Mouse (Mus musculus) CD4-positive helper T cell, adult 2 months (primary cell): ENCODE measurements at regions not wholly inside any gene's neighbourhood (a gene's known extent, or its start where the extent isn't known, plus 50 kb on each side); places are given as distances from the start of the nearest gene placed in this dataset.

ENCODE experiments used
- DNase-seq: peaks from one replicate; pipeline ENCODE4 v3.0.0-alpha.2; 2012; ENCODE audit warnings: low read depth, missing footprints, low spot score

DNA sequence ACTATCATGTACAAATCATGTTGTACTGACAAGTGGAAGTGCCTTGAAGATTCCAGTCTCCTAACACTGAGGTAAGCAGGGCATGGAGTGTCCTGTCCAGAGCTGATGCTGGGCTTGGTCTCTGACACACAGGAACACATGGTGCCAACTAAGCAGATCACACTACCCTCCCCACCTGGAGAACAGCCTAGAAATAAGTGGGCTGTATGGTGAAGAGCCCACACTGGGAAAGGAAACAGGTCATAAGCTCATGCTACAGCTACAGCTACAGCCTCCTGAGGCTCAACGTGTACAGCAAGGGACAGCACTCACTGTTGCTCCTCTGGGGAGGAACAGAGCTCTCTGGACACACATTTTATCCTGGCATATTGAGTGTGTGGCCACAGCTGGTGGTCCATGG is 89.8 kb upstream of the Atp1a1 start:
- DNase-seq, result no peak

DNA sequence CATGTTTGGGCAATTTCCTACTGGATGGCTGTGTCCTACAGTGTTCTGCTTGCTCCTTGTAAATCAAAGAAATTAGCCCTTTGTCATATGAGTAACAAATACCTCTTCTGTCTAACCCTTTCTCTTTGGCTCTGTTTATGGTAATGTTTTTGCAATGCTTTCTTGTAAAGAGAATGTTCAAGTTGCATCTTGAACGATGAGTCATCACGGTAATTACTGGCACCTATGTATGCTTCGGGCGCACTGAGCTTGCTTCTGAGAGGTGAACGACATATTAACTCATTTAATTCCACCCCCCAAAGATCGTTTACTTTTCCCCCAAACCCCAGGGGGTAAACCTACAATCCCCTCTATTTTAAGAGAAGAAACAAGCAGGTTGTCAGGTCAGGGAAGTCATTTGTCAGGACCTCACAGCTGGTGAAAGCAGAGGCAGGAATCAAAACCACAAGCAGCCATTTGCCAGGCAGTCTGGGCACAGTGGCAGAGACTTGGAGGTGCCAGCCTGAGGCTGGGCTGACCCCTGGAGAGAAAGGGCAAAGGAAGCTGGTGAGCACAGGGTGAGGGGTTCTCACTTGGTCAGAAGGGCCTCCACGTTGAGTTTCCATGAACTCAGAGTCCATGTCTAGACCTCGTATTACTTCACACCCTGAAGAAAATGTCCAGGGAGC is 87.6 kb upstream of the Atp1a1 start:
- DNase-seq, result no peak

DNA sequence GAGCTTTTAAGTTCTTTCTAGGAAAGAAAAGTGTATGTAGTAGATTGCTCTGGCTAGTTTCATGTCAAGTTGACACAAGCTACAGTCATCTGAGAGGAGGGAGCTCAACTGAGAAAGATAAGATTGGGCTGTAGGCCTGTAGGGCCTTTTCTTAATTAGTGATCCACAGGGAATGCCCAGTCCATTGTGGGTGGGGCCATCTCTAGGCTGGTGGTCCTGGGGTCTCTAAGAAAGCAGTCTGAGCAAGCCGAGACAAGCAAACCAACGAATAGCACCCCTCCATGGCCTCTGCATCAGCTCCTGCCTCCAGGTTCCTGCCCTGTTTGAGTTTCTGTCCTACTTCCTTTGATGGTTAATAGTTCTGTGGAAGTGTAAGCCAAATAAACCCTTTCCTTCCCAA is 86.3 kb upstream of the Atp1a1 start:
- no peak for DNase-seq

DNA sequence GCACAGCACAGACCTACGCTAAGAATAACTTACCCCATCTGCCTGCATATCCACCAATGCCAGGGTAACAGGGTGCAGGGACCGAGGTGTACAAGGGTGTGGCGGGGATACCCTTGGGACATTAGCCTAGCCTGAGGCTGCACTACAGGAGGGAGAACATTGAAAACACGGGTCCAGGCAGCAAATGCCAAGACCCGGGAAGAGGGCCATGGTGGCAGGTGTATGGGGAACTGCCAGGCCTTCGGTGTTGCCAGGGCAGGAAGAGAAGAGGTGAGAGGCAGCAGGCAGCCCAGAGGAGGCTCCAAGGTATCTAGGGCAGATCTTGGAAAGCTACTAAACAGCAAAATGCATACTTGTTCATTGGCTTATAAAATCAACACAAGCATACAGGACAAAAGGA is 85.7 kb upstream of the Atp1a1 start:
- DNase-seq, result no peak

DNA sequence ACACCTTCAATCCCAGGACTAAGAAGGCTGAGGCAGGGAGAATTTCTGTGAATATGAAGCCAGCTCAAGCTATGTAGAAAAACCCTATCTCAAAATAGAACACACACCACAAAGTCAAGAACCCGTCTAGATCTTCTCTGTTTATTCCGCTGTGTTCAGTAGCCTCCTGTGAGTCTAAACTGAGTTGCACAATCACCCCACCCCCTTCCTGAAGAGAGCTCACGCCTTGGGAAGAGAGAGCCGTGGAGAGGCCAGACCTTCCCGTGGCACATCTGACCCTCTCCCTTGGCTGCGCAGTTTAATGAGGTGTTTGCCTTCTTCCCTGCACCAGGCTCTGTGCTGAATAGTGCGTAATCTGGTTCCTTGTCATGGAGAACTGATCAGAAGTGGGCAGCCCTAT is 80.7 kb upstream of the Atp1a1 start:
- DNase-seq, result no peak

DNA sequence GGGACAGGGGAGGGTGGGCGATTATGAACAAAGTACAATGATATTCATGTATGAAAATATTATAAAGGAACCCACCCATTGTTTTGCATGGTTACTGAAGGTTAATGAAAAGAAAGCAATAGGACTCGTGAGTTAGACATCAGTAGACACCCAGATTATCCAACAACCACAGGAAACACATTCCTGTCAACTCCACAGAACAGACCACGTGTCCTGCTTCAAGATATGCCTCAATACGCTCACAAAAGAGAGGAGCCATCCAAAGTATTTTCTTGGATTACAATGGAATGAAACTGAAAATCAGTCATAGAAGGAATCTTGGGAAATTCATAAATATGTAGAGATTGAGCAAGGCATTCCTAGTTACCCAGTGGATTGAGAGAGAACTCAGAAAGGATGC is 68.5 kb upstream of the Atp1a1 start:
- no peak for DNase-seq

DNA sequence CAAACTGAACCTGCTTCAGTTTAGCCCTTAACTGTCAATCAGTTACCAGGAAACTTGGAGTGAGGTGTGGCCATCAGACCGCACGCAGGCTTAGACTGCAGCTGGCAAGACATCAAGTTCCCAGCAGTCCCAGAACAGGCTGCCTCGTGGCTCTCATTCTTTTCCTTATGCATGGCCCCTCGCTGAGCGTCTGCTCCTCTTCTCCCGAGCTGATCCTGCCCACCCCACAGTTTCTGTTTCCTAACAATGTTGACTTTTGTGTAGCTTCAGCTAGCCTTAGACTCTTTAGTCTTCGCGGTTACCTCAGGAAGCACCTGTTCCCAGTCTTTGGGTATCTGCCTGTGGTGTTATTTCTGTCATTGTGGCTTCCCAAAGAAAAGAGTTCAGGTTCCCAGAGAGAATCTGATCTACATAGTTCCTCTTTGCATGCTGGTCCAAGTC is 66.1 kb upstream of the Atp1a1 start:
- no peak for DNase-seq

DNA sequence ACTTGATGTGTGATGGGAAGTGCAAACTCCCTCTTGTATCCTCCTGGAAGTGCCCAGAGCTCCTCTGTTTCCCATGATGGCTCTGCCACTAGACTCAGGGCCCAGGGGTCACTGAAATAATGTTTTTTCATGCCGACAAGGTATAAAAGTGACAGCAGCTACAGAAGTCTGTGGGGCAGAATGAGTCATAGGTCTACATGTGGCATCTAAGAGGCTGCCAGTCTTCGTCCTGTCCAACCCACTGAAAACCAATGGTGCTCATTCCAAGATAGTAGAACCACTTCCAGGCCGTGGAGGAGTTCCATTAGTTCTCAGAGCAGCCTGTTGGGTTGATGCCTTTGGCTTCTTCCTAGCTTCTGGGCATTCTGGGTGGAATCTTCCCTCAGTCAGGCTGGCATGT is 65.3 kb upstream of the Atp1a1 start:
- DNase-seq, result no peak

DNA sequence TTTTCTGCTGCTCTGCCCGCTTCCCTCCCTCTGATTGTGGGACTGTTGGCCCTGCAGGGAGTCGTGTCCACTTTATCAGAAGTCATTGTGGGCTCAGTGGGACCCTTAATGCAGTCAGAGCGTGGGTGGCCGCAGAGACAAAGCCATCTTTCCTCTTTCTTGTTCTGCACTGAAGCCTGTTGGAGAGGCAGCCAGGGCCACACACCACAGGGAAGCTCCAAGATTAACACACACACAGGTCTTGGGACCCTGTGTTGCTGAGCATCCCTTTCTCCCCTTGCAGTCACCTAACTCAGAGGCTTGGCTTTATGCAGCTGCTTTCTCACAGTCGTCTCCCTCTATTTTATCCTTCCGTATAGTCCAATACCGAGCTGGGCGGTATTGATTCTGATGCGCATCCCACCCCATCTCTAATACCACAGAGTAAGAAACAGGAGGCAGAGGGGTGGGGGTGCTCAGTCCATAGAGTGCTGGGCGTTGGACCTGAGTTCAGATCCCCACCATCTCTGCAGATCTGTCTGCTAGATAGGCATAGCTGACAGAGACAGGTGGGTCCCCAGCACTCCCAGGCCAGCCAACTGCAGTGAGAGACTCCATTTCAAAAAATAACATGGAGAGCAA is 63.4 kb upstream of the Atp1a1 start:
- no peak for DNase-seq

DNA sequence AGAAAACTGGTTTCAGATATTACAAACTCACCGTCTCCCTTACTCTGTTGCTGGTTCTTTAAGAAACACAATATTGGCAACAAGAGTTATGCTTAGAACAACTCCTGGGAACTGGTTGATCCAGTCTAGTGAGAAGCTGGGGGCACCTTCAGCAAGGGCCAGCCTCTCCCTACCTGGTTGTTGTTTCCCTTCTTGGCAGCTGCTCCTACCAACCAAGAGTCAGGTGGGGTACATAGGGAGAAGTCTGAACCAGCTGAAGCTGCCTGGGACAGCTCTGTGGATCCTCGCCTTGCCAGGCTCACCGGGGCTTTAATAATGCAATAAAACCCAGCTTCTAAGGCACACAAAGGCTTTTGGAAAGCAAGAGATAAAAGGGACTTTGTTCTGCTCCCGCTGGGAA is 62.7 kb upstream of the Atp1a1 start:
- DNase-seq, result no peak

DNA sequence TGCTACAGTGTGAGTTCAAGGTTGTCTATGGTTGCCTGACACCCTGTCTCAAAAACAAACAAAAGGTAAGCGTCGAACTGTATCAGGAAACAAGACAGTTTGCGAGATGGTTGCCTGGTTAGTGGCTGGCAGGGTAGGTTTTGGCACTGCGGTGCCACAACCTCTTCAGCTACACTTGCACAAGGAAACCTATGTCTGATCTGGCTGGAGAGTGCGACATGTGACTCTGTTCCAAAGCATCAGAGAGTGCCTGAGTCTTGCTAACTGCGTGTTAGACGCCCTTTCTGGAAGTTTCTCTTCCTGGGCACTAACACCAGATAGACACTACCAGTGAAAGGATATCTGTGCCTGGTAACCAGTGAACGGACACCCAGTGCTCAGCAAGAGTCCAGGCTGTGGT is 62.1 kb upstream of the Atp1a1 start:
- no peak for DNase-seq

DNA sequence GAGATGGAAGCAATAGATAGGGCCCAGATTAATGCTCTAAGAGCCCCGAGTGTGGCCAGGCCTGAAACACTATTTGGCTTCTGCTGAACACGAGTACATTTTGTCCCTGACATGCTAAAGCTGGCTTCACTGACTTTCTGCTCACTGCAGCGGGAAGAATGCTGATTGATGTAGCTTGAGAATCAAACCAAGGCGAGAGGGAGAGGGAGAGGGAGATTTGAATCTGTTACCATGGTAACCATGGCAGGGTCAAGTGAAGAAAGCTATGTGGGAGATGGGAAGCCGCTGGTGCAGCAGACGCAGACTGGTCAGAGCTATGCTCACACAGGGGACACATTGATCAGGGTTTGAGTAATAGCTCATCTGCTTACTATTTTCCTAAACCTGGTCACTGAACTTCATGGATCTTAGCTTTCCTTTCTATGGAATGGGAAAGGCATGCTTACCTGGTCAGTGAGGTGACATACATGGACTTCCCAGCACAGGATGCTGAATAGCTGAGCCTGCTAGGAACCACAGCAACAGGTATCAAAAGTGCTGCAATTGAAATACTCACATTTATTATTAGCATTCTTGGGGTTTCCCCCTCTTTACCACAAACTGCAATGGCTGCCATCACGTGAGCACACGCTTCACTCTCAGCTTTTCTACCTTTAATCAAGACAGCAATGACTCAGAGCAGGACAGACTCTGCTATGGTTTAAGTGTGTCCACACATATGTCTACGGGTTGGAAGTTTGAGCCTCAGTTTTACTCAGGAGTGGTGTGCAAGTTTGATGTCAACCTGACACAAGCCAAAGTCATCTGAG is 56.9 kb upstream of the Atp1a1 start:
- peak; percentile 13 for DNase-seq

DNA sequence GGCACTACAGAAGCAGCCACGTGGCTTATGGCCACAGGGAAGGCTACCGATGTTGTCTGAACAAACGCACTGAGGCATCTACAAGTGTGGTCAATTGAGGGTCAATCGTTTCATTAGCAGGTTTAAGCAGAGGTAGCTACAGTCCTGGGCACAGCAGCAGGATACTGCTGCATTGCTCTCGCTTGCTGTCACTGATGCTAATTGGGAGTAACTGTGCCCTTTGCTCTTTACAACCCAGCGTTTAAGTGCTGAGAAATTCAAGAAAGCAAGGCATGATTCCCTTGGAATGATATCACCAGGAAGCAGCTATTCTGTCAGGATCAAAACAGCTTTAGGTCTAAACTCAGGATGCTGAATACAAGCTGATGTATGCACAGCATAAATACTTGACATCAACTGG is 56.2 kb upstream of the Atp1a1 start:
- no peak for DNase-seq

DNA sequence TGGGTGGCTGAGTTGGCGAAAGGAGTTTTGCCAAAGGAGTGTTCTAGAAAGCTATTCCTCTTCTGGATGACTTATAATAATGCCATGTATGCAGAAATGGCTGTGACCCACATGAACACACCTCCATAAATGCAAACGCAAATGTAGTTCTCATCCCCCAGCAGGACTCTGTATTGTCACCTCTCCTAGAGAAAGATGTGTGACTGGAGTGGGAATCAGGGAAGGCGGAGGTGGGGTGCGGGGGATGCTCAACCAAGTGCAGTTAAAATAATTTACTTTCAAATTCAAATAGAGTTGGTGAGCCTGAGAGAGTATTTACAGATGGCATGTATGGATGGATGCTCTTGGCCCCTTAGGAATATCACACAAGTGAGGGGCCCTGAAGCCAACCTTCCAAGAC is 55.7 kb upstream of the Atp1a1 start:
- DNase-seq, result no peak

DNA sequence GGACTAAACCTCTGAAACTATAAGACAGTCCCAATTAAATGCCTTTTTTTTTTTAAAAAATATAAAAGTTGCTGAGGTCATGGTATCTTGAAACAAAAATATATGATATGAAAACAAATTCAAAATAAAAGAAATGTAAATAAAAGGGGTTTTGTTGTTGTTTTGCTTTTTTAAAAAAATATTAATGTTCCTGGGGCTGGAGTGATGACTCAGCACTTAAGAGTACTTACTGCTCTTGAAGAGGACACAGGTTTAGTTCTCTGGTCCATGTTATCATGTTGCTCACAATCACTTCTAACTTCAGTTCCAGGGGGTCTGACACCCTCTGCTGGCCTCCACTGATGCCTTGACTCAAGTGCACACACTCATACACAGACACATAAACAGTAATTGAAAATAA is 53.5 kb upstream of the Atp1a1 start:
- no peak for DNase-seq

DNA sequence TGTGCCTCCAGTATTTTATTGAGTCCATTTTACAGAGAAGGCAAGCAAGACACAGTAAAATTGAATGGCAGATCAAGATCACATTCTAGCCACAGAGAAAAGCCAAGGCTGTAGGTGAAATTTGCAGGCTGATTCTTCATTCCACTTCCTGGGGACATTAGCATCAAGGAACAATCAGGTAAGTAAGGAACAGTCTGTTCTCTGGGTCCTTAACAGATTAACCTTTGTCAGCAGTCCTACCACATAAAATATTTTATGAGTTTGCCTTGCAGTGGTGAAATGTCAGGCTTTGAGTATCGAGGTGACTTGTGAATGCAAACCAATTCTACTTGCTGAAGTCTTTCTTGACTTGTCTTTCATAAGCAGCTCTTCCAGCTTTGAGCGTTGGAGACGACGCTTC is 50.2 kb upstream of the Atp1a1 start:
- DNase-seq, result no peak
